Mouse (Mus musculus) lung, adult 18-20 months (tissue): ENCODE results near the gene Enthd1.

Experiments used
- DNase-seq, 2 experiments: peaks; one replicate each; pipeline ENCODE4 v3.0.0; 2022; ENCODE audit warnings: mixed read lengths in 2 of 2

Gene Enthd1

GRCm38 (mm10) chr15:80572811-80573520 lies 8.0 kb upstream of the Enthd1 start:
- DNase-seq, result no peak

GRCm38 (mm10) chr15:80572291-80572690 lies 7.3 kb upstream of the Enthd1 start, which contains the start of gene Grap2:
TSS of gene Grap2 (plus strand) at chr15:80572594.
- DNase-seq, result peak; percentile 54 to 64

GRCm38 (mm10) chr15:80571611-80572010 lies 6.7 kb upstream of the Enthd1 start:
- DNase-seq, result no peak

GRCm38 (mm10) chr15:80570226-80570625 lies 5.3 kb upstream of the Enthd1 start:
- no peak for DNase-seq

GRCm38 (mm10) chr15:80569205-80569604 lies 4.2 kb upstream of the Enthd1 start:
- DNase-seq, result no peak

GRCm38 (mm10) chr15:80567731-80568130 lies 2.8 kb upstream of the Enthd1 start:
- DNase-seq, result no peak

GRCm38 (mm10) chr15:80567139-80567538 lies 2.2 kb upstream of the Enthd1 start:
- no peak for DNase-seq

GRCm38 (mm10) chr15:80566696-80567095 lies 1.7 kb upstream of the Enthd1 start:
- no peak for DNase-seq

GRCm38 (mm10) chr15:80563634-80564208 lies 1.2 kb downstream of the Enthd1 start:
- no peak for DNase-seq

- no peak for DNase-seq
Measured at GRCm38 (mm10) chr15:80562446-80562845, 2.5 kb downstream of the Enthd1 start.

- peak in 1 of 2 experiments; percentile 12 for DNase-seq
Measured at GRCm38 (mm10) chr15:80560646-80561580, 4.0 kb downstream of the Enthd1 start.

- DNase-seq, result no peak
Measured at GRCm38 (mm10) chr15:80559978-80560377, 5.0 kb downstream of the Enthd1 start.

- DNase-seq, result no peak
Measured at GRCm38 (mm10) chr15:80559534-80559933, 5.4 kb downstream of the Enthd1 start.

- no peak for DNase-seq
Measured at GRCm38 (mm10) chr15:80557745-80558144, 7.2 kb downstream of the Enthd1 start.

GRCm38 (mm10) chr15:80556021-80556420 lies 8.9 kb downstream of the Enthd1 start:
- no peak for DNase-seq

- DNase-seq, result no peak
Measured at GRCm38 (mm10) chr15:80554860-80555822, 9.8 kb downstream of the Enthd1 start.

- no peak for DNase-seq
Measured at GRCm38 (mm10) chr15:80545430-80545829, 19.5 kb downstream of the Enthd1 start.

- DNase-seq, result no peak
Measured at GRCm38 (mm10) chr15:80544115-80544514, 20.8 kb downstream of the Enthd1 start.

GRCm38 (mm10) chr15:80538671-80539340 lies 26.1 kb downstream of the Enthd1 start:
- DNase-seq, result no peak

- DNase-seq, result no peak
Measured at GRCm38 (mm10) chr15:80538075-80538474, 26.9 kb downstream of the Enthd1 start.

- DNase-seq, result no peak
Measured at GRCm38 (mm10) chr15:80536051-80536450, 28.9 kb downstream of the Enthd1 start.

- no peak for DNase-seq
Measured at GRCm38 (mm10) chr15:80533274-80533673, 31.7 kb downstream of the Enthd1 start.
